In genomic region chr11:19747097-19747972, GRCm38 (mm10) we compare ENCODE assay signal across 22 mouse cellular contexts.
A peak's percentile ranks its signal among the peaks of the same experiment; 100 is the strongest.
DNase-seq lines count a peak whose midpoint lies in the region; ATAC-seq and TF ChIP-seq lines count a peak whose summit lies in the region.
"Had no signal": no experiment of that assay in that cellular context is flagged by ENCODE, and none has a peak within 500 bp of the region (broad histone marks: within the 10 kb centered on the region; RNA-seq: fewer than 3 reads in every experiment).

No protein-coding gene starts in this region.

- H3K27me3 ChIP-seq in kidney, embryonic 14.5 days (ENCODE audit: control insufficient read depth, insufficient read depth, low read length): no peaks in the 10 kb centered on the region
- no peaks in the 10 kb centered on the region for H3K27me3 ChIP-seq in kidney, adult 2 months (replicated peaks; ENCODE audit: control insufficient read depth, insufficient read depth, low read length)
- H3K27me3 ChIP-seq: forebrain, embryonic 12.5 days; midbrain, embryonic 13.5 days had no signal

- DNase-seq in kidney, adult 2 months: no peak
- peak; percentile 79 for DNase-seq in ES-CJ7 (ENCODE audit: low read depth, low spot score)
- DNase-seq in ZHBTc4 (ENCODE audit: low read depth, low spot score): peak; percentile 64
- peak; percentile 38 for DNase-seq in lung, postnatal 36 days
- DNase-seq in adrenal gland, postnatal 36 days: no peak
- DNase-seq: adrenal gland, adult 8-10 months; cerebellum, adult 18-20 months; gastrocnemius, postnatal 25 days; heart, postnatal 36 days; kidney, postnatal 10 days; thymus, adult 18-20 months had no signal

- TF ChIP-seq POLR2A in kidney, adult 2 months (IDR thresholded peaks at IDR 0.05; ENCODE audit: low read depth, low read length): no peak

- no peaks in the 10 kb centered on the region for H3K36me3 ChIP-seq in kidney, embryonic 14.5 days (ENCODE audit: control insufficient read depth, insufficient read depth, low read length)
- no peaks in the 10 kb centered on the region for H3K36me3 ChIP-seq in kidney, adult 2 months (ENCODE audit: control insufficient read depth, insufficient read depth, low read length)
- H3K36me3 ChIP-seq: forebrain, embryonic 12.5 days; G1E; heart, embryonic 10.5 days; limb, embryonic 10.5 days; midbrain, embryonic 13.5 days had no signal

- H3K9ac ChIP-seq in kidney, embryonic 14.5 days (ENCODE audit: low read depth, low read length): no peak overlapping the region
- H3K9ac ChIP-seq: forebrain, embryonic 12.5 days; midbrain, embryonic 13.5 days had no signal

- peak overlapping the region; percentile 47; the same call in 1 of the 2 replicates for H3K27ac ChIP-seq in kidney, embryonic 14.5 days (ENCODE audit: low read depth, low read length)
- H3K27ac ChIP-seq in kidney, adult 2 months (ENCODE audit: insufficient read depth, low read depth, low read length): no peak overlapping the region
- H3K27ac ChIP-seq: forebrain, embryonic 12.5 days; heart, embryonic 10.5 days; left cerebral cortex, adult 2 months; limb, embryonic 10.5 days; macrophage; midbrain, embryonic 13.5 days had no signal

- H3K4me1 ChIP-seq in kidney, embryonic 14.5 days (ENCODE audit: control insufficient read depth, insufficient read depth, low read length): peaks cover 5% of the 10 kb centered on the region; the same call in 1 of the 2 replicates
- no peaks in the 10 kb centered on the region for H3K4me1 ChIP-seq in kidney, adult 2 months (ENCODE audit: control insufficient read depth, insufficient read depth, low read length)
- H3K4me1 ChIP-seq: midbrain, embryonic 13.5 days had no signal

- H3K9me3 ChIP-seq in kidney, embryonic 14.5 days (ENCODE audit: control insufficient read depth, low read length): no peaks in the 10 kb centered on the region
- H3K9me3 ChIP-seq: forebrain, embryonic 12.5 days; G1E; heart, embryonic 10.5 days; limb, embryonic 10.5 days; midbrain, embryonic 13.5 days had no signal

- TF ChIP-seq CTCF in kidney, adult 2 months (conservative IDR thresholded peaks at IDR 0.05; ENCODE audit: insufficient read depth, insufficient read length, low read depth, low read length): no peak

- H3K4me2 ChIP-seq in kidney, embryonic 14.5 days (replicated peaks; ENCODE audit: low read depth, low read length): no peak overlapping the region
- H3K4me2 ChIP-seq: forebrain, embryonic 12.5 days; liver, embryonic 11.5 days; midbrain, embryonic 13.5 days had no signal

- peak; percentile 84 for ATAC-seq in kidney, embryonic 14.5 days (ENCODE audit: low FRiP score, low TSS enrichment)
- ATAC-seq in inflammation-experienced regulatory T-cells, adult 6 months: no peak
- ATAC-seq: midbrain, embryonic 13.5 days had no signal

- H3K4me3 ChIP-seq in kidney, embryonic 14.5 days (ENCODE audit: low read length): no peak overlapping the region
- H3K4me3 ChIP-seq in kidney, adult 2 months (ENCODE audit: insufficient read depth, low read depth, low read length): no peak overlapping the region
- H3K4me3 ChIP-seq: forebrain, embryonic 12.5 days; heart, embryonic 10.5 days; left cerebral cortex, adult 2 months; limb, embryonic 10.5 days; midbrain, embryonic 13.5 days; myocyte had no signal

- 22% methylated on average over 11 of the region's 11 CpGs for WGBS in kidney, embryonic 14.5 days
- WGBS in kidney, adult 2 months: 50% methylated on average over 11 of the region's 11 CpGs

Comparison
In these comparisons a context has a peak if more than half of its experiments do, and no peak if none do; other contexts are left out.
1. DNase-seq: peak in ES-CJ7 (single experiment), ZHBTc4 (single experiment) and lung, postnatal 36 days (single experiment); none in kidney, adult 2 months (single experiment) and adrenal gland, postnatal 36 days (0 of 2).